Mouse (Mus musculus) megakaryocyte, adult 5-6 weeks (primary cell): ENCODE results near the gene Mkrn1. TPM values are rescaled to one million over a fixed set of nuclear protein-coding genes. Genes with fewer than 3 reads are reported as not detected.
"Not testable (repeated sequence)": the region's sequence is repeated elsewhere in the genome, so short reads cannot be mapped to it uniquely, and the experiment has no call there.

Experiments used
- ATAC-seq: 2 replicates; pipeline ENCODE4 v1.8.0; 2016; ENCODE audit warnings: mild to moderate bottlenecking, inconsistent platforms; ENCODE audit not compliant: poor library complexity, severe bottlenecking
- total RNA-seq, 2 experiments: library from RNA; stranded (forward) in 1 of 2; stranded (reverse) in 1 of 2; fragments of 153-499, 151-499 nt in 1 of 2; fragments of 221-1000, 200-1000 nt in 1 of 2; gene quantifications; 2 replicates each; pipeline versions ENCODE4 v1.2.3 to v1.2.4; 2015 to 2017

The Mkrn1 gene
- total RNA-seq, 2 experiments from 2014 or later = 82.8 to 108 TPM

DNA sequence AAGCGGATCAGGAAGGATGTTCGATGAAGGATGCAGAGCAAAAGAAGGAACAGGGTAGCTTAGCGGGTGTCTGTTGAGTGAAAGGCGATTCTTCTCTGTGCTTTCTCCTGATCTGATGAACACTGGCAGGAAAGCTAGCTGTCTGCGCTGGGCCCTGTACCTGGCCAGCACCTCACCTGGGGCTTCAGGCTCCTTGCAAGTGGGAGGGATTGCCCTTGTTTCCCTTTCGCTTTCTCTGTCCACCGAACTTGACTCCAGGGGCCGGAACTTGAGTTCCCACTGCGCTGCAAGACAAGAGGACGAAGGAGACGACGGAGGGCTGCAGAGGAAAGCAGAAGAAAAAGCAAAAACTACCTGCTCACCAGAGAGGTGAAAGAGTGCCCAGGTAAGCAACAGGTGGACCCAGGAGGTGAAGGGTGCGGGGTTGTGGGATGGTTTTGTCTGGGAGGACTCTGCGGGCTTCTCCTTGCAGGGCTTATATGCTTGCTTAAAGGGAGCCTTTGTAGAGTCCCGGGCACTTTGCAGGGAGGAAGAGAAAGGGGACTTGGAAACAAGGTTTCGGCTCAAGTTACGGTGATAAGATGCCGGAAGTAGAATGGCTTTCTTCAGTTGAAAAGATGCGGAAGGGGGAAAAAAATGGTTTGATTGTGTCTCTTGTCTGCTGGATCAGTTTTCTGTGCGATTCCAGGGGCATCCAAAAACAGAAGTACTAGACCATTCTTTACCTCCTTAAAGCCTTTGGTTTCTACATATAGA is 39.0 kb downstream of the Mkrn1 start, which contains the start of gene Rab19:
Rab19 (plus strand) TSS at position 51 of the 756 bp plus-strand sequence.
- ATAC-seq = no peak

DNA sequence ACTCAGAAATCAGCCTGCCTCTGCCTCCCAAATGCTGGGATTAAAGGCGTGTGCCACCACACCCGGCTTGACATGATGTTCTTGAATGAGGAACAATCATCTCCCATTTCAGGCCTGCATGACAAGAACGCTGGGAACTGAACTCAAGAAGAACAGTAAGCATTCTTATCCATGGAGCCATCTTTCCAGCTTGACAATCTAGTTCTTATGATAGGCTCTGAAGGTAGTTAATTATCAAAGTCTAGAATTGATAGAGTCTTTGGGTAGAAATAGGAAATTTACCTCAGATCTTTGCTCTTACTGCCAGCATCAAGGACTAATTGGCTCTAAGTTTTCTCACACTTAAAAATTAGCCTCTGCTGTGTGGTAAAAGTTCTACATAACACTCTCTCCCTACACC is 40.0 kb downstream of the Mkrn1 start:
- no peak for ATAC-seq

GRCm38 (mm10) chr6:39379749-39380148 is 40.5 kb downstream of the Mkrn1 start:
- peak; percentile 70 for ATAC-seq

- ATAC-seq = peak; percentile 82
These were observed 41.0 kb downstream of the Mkrn1 start for GRCm38 (mm10) chr6:39379224-39379623.

DNA sequence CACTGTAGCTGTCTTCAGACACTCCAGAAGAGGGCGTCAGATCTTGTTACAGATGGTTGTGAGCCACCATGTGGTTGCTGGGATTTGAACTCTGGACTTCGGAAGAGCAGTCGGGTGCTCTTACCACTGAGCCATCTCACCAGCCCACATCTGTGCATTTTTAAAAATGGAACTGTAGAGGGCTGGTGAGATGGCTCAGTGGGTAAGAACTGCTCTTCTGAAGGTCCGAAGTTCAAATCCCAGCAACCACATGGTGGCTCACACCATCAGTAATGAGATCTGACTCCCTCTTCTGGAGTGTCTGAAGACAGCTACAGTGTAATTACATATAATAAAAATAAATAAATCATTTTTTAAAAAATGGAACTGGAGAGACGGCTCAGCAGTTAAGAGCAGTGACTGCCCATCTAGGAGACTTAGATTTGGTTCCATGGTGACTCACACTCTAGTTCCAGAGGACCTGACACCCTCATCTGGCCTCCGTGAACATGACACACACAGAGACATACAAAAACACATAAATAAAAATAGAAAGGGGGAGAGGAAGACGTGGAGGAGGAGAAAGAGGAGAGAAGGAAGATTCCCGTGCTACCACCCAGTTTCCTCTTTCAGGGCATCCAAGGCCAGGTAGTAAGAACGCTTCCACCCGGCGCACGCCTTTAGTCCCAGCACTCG is 42.0 kb downstream of the Mkrn1 start:
- ATAC-seq = not testable (repeated sequence)

DNA sequence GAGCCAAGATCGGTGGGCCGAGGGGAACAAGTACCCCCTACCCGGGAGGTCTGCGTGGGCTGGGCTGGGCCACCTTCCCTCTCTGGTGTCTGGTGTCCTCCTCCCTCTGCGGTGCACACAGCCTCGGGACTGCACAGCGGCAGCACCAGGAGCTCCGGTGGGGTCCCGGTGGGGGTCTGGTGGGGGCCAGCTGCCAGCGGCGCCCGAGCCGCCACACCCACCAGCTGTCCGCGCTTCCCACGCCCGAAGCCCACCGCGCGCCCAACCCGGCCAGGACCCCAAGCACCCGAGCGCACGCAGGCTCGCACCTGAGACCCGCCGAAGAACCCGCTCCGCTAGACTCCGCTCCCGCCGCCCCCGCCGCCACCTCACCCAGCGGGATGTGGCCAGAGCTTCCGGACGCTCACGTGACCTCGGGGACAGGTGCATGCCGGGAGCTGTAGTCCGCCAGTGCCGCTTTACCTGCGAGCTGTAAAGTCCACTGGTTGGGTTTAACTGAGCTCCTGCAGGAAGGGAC is 42.9 kb downstream of the Mkrn1 start, which contains the start of gene Slc37a3:
Slc37a3 (minus strand) TSS at position 365 of the 517 bp plus-strand sequence.
- ATAC-seq = peak; percentile 53

- ATAC-seq = no peak
These were observed 43.5 kb downstream of the Mkrn1 start for GRCm38 (mm10) chr6:39376775-39377174.

DNA sequence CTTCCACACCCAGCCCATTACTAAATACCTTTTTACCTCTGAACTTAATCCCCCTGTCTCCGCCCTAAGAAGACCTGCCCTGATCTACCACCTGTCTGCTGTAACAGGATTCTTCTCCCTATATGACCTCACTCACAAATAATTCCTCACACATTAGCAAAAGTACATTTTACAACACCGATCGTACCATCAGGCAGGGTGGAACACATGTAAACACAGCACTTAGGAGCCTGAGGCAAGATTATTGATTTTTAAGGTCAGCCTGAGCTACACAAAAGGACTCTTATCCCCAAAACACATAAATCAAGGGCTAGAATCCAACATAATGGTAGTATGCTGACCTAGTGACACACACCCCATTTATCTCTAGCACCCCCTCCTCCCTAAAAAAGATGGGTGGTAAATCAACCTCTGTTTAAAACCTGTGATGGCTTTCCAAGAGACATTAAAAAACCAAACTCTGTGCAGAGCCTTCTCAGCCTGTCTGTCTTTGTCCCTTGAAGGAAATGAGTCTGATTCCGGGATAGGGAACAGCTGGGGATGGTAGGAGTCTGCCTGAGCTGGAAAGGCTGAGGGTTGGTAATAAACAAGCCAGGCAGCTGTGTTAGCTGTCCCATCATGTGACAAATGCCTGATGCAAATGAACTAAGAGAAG is 46.8 kb downstream of the Mkrn1 start:
- ATAC-seq = no peak

GRCm38 (mm10) chr6:39372727-39373126 is 47.5 kb downstream of the Mkrn1 start:
- peak; percentile 72 for ATAC-seq

- ATAC-seq = 0 out of 2 replicates have a peak, but pooled peaks have one; percentile 11
These were observed 48.2 kb downstream of the Mkrn1 start for GRCm38 (mm10) chr6:39372042-39372441.

GRCm38 (mm10) chr6:39369631-39370030 is 50.6 kb downstream of the Mkrn1 start:
- ATAC-seq = no peak

DNA sequence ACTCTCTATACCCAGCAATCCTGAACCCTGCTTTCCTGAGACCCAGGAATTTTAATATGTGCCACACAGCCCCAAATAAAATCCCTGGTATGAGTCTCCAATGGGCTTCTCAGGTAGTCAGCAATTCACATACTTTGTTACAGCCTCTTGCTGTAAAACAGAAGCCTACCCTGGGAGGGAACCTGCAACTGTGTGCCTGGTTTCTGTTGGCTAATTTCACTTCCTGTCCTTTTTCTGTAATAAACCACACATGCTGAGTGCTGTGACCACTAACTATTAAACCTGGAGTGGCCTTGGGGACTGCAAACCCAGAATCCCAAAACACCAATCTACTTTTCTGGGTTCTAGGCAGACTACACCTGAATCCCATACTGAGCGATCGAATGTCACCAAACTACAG is 57.6 kb downstream of the Mkrn1 start:
- ATAC-seq = peak; percentile 88

DNA sequence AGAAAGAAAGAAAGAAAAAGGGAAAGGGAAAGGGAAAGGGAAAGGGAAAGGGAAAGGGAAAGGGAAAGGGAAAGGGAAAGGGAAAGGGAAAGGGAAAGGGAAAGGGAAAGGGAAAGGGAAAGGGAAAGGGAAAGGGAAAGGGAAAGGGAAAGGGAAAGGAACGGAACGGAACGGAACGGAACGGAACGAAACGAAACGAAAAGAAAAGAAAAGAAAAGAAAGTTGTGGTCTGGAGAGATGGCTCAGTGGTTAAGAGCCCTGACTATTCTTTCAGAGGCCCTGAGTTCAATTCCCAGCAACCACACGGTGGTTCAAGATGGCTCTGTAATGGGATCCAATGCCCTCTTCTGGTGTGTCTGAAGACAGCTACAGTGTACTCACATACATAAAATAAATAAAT is 61.1 kb downstream of the Mkrn1 start:
- ATAC-seq = not testable (repeated sequence)

- no peak for ATAC-seq
These were observed 71.3 kb downstream of the Mkrn1 start for GRCm38 (mm10) chr6:39348946-39349345.

- no peak for ATAC-seq
These were observed 72.1 kb downstream of the Mkrn1 start for GRCm38 (mm10) chr6:39347880-39348814.

Other genes with a start within 250 kb of the Mkrn1 start
- gene Kdm7a, start 213.7 kb downstream of the Mkrn1 start, total RNA-seq (2015) = 86.5 and 89.6 TPM in 2 replicates
- 80.4 and 101 TPM in 2 replicates for gene Kdm7a, start 213.7 kb downstream of the Mkrn1 start, total RNA-seq (2017)
- gene Slc37a3, start 42.8 kb downstream of the Mkrn1 start, total RNA-seq (2015) = 3.7 and 5.5 TPM in 2 replicates
- 6.0 and 27.4 TPM in 2 replicates for gene Slc37a3, start 42.8 kb downstream of the Mkrn1 start, total RNA-seq (2017)
- gene Rab19, start 39.3 kb downstream of the Mkrn1 start, total RNA-seq (2015) = 4.2 and 4.6 TPM in 2 replicates
- 7.0 and 7.6 TPM in 2 replicates for gene Rab19, start 39.3 kb downstream of the Mkrn1 start, total RNA-seq (2017)
- gene Dennd2a, start 137.4 kb upstream of the Mkrn1 start, total RNA-seq (2015) = 4.6 and 5.0 TPM in 2 replicates
- gene Dennd2a, start 137.4 kb upstream of the Mkrn1 start, total RNA-seq (2017) = 2.5 and 3.1 TPM in 2 replicates
- 4.4 and 7.1 TPM in 2 replicates for gene Adck2, start 153.4 kb upstream of the Mkrn1 start, total RNA-seq (2015)
- gene Adck2, start 153.4 kb upstream of the Mkrn1 start, total RNA-seq (2017) = 5.9 and 12.6 TPM in 2 replicates
- gene Gm42420, start 165.3 kb upstream of the Mkrn1 start, total RNA-seq (2015) = 6.0 and 7.2 TPM in 2 replicates
- 5.7 TPM in 1 of 2 replicates, not detected in the other for gene Gm42420, start 165.3 kb upstream of the Mkrn1 start, total RNA-seq (2017)
- gene Ndufb2, start 172.1 kb upstream of the Mkrn1 start, total RNA-seq (2015) = 73.6 and 90.5 TPM in 2 replicates
- gene Ndufb2, start 172.1 kb upstream of the Mkrn1 start, total RNA-seq (2017) = 59.1 and 77.0 TPM in 2 replicates